In genomic region chr2:32864755-32865154, GRCm38 (mm10) we compare ENCODE assay signal across 9 mouse cellular contexts. TPM values are rescaled to one million over a fixed set of nuclear protein-coding genes. Genes with fewer than 3 reads are reported as not detected.
DNase-seq lines count a peak whose midpoint lies in the region; ATAC-seq and TF ChIP-seq lines count a peak whose summit lies in the region.
"Had no signal": no experiment of that assay in that cellular context is flagged by ENCODE, and none has a peak within 500 bp of the region (broad histone marks: within the 10 kb centered on the region; RNA-seq: fewer than 3 reads in every experiment).

No protein-coding gene starts in this region.

- H3K27ac ChIP-seq in heart, adult 2 months = no peak overlapping the region
- H3K27ac ChIP-seq in heart, embryonic 11.5 days (ENCODE audit: low read depth, low read length) = no peak overlapping the region
- H3K27ac ChIP-seq in midbrain, embryonic 11.5 days (ENCODE audit: low read depth, low read length) = no peak overlapping the region
- H3K27ac ChIP-seq in midbrain, embryonic 16.5 days (ENCODE audit: low read length) = no peak overlapping the region
- H3K27ac ChIP-seq: heart, embryonic 13.5 days had no signal

- TF ChIP-seq EP300 in heart, adult 2 months (IDR thresholded peaks at IDR 0.05; ENCODE audit: insufficient read depth, low read depth, low read length) = no peak

- peak; percentile 93 for TF ChIP-seq CTCF in heart, adult 2 months (IDR thresholded peaks at IDR 0.05)

- H3K4me3 ChIP-seq in heart, adult 2 months = no peak overlapping the region
- no peak overlapping the region for H3K4me3 ChIP-seq in heart, embryonic 11.5 days (ENCODE audit: low read depth, low read length)
- H3K4me3 ChIP-seq in midbrain, embryonic 11.5 days (ENCODE audit: low read depth, low read length) = no peak overlapping the region
- no peak overlapping the region for H3K4me3 ChIP-seq in midbrain, embryonic 16.5 days (ENCODE audit: low read depth, low read length)
- H3K4me3 ChIP-seq: heart, embryonic 13.5 days had no signal

- no peak for ATAC-seq in heart, embryonic 11.5 days (replicated peaks; ENCODE audit: insufficient number of reproducible peaks, low FRiP score, low TSS enrichment)
- no peak for ATAC-seq in midbrain, embryonic 11.5 days (ENCODE audit: low FRiP score)
- ATAC-seq in midbrain, embryonic 16.5 days = no peak

- H3K36me3 ChIP-seq in heart, adult 2 months (ENCODE audit: control insufficient read depth, insufficient read depth, low read length) = no peaks in the 10 kb centered on the region
- no peaks in the 10 kb centered on the region for H3K36me3 ChIP-seq in heart, embryonic 11.5 days (ENCODE audit: control insufficient read depth, insufficient read depth, low read length)
- H3K36me3 ChIP-seq in midbrain, embryonic 11.5 days (ENCODE audit: control insufficient read depth, insufficient read depth, low read length) = no peaks in the 10 kb centered on the region
- H3K36me3 ChIP-seq in midbrain, embryonic 16.5 days (ENCODE audit: control insufficient read depth, insufficient read depth, low read length) = no peaks in the 10 kb centered on the region
- H3K36me3 ChIP-seq: heart, embryonic 13.5 days had no signal

- TF ChIP-seq POLR2A in heart, adult 2 months (IDR thresholded peaks at IDR 0.05; ENCODE audit: insufficient read depth, low read depth, low read length) = no peak

- no peaks in the 10 kb centered on the region for H3K79me2 ChIP-seq in heart, adult 2 months (replicated peaks; ENCODE audit: control insufficient read depth, insufficient read depth, low read length)

- H3K9me3 ChIP-seq in heart, embryonic 11.5 days (replicated peaks; ENCODE audit: control insufficient read depth, low read length) = no peaks in the 10 kb centered on the region
- no peaks in the 10 kb centered on the region for H3K9me3 ChIP-seq in midbrain, embryonic 11.5 days (ENCODE audit: control insufficient read depth, low read length)
- no peaks in the 10 kb centered on the region for H3K9me3 ChIP-seq in midbrain, embryonic 16.5 days (replicated peaks; ENCODE audit: control insufficient read depth, low read length, poor library complexity, severe bottlenecking)
- H3K9me3 ChIP-seq: heart, embryonic 13.5 days had no signal

- no peak for DNase-seq in heart, adult 2 months
- peak; percentile 89 for DNase-seq in midbrain, embryonic 11.5 days (ENCODE audit: low spot score, missing footprints)
- peak; percentile 76 for DNase-seq in ZHBTc4 (ENCODE audit: low read depth, low spot score)
- peak; percentile 64 for DNase-seq in naive thymus-derived CD4-positive, alpha-beta T cell, adult 2 months (ENCODE audit: low read depth)
- no peak for DNase-seq in left cerebral cortex, postnatal 4 days
- DNase-seq in urinary bladder, postnatal 4 days (ENCODE audit: low spot score in 2 of 2) = no peak

- intact Hi-C loops in heart, adult 2 months (cut with DNase I) = loop anchor here (1.0 kb wide), 2 partner anchors 48 to 64 kb away; no protein-coding TSS in a partner anchor
- intact Hi-C loops in left cerebral cortex, postnatal 4 days (cut with DNase I) = loop anchor here (2.0 kb wide), 1 partner anchor 48 kb away; no protein-coding TSS in a partner anchor

- no peaks in the 10 kb centered on the region for H3K27me3 ChIP-seq in heart, adult 2 months (ENCODE audit: control insufficient read depth, insufficient read depth, low read length)
- H3K27me3 ChIP-seq in heart, embryonic 11.5 days (ENCODE audit: control insufficient read depth, insufficient read depth, low read length) = no peaks in the 10 kb centered on the region
- no peaks in the 10 kb centered on the region for H3K27me3 ChIP-seq in midbrain, embryonic 11.5 days (ENCODE audit: control insufficient read depth, insufficient read depth, low read length)
- no peaks in the 10 kb centered on the region for H3K27me3 ChIP-seq in midbrain, embryonic 16.5 days (ENCODE audit: control insufficient read depth, insufficient read depth, low read depth, low read length)
- H3K27me3 ChIP-seq: heart, embryonic 13.5 days had no signal

- no peak overlapping the region for H3K9ac ChIP-seq in heart, adult 2 months (ENCODE audit: low read depth, low read length)
- no peak overlapping the region for H3K9ac ChIP-seq in heart, embryonic 11.5 days (ENCODE audit: low read depth, low read length)
- no peak overlapping the region for H3K9ac ChIP-seq in midbrain, embryonic 11.5 days (ENCODE audit: low read length)
- no peak overlapping the region for H3K9ac ChIP-seq in midbrain, embryonic 16.5 days (ENCODE audit: low read depth, low read length)
- H3K9ac ChIP-seq: heart, embryonic 13.5 days had no signal

- no peak overlapping the region for H3K4me2 ChIP-seq in heart, embryonic 11.5 days
- no peak overlapping the region for H3K4me2 ChIP-seq in midbrain, embryonic 11.5 days
- no peak overlapping the region for H3K4me2 ChIP-seq in midbrain, embryonic 16.5 days (ENCODE audit: low read length)
- H3K4me2 ChIP-seq: heart, embryonic 13.5 days had no signal

- WGBS in heart, adult 2 months = 63% methylated on average over 2 of the region's 2 CpGs
- WGBS in heart, embryonic 11.5 days (ENCODE audit: insufficient replicate concordance) = 57% methylated on average over 2 of the region's 2 CpGs
- 57% methylated on average over 2 of the region's 2 CpGs for WGBS in midbrain, embryonic 11.5 days
- WGBS in midbrain, embryonic 16.5 days = 63% methylated on average over 2 of the region's 2 CpGs

- no peaks in the 10 kb centered on the region for H3K4me1 ChIP-seq in heart, adult 2 months (ENCODE audit: control insufficient read depth, insufficient read depth, low read length)
- peaks cover 12% of the 10 kb centered on the region for H3K4me1 ChIP-seq in heart, embryonic 11.5 days (ENCODE audit: control insufficient read depth, insufficient read depth, low read length)
- no peaks in the 10 kb centered on the region for H3K4me1 ChIP-seq in midbrain, embryonic 11.5 days (ENCODE audit: control insufficient read depth, insufficient read depth, low read length)
- H3K4me1 ChIP-seq in midbrain, embryonic 16.5 days (ENCODE audit: control insufficient read depth, insufficient read depth, low read length) = no peaks in the 10 kb centered on the region; the same call in 1 of the 2 replicates

RNA-seq across cellular contexts. Expression of gene Fam129b, which starts 11.2 kb away (rescaled TPM):
- total RNA-seq in heart, adult 2 months (2021) = 10 to 100 TPM; 19.5 to 20.0 TPM
- polyA plus RNA-seq in heart, adult 2 months (2012; rRNA removed) = 21.0 and 21.5 TPM in 2 replicates
- polyA plus RNA-seq in heart, embryonic 11.5 days (2014; fragmentation: Nextera tagmentation; extraction: Ambion mirVana) = 21.5 and 24.2 TPM in 2 replicates
- polyA plus RNA-seq in midbrain, embryonic 11.5 days (2014; fragmentation: Nextera tagmentation; extraction: Ambion mirVana) = 10.3 and 10.6 TPM in 2 replicates
- 25.3 and 27.4 TPM in 2 replicates for polyA plus RNA-seq in midbrain, embryonic 16.5 days (2015; fragmentation: Nextera tagmentation; extraction: Ambion mirVana)
- total RNA-seq in left cerebral cortex, postnatal 4 days (2021) = 10 to 100 TPM; 55.1 to 63.3 TPM

RNA-seq across cellular contexts. Expression of gene Stxbp1, which starts 17.7 kb away (rescaled TPM):
- total RNA-seq in heart, adult 2 months (2021) = 10 to 100 TPM in 1 of 2 experiments, 1 to 10 TPM in 1; 9.8 to 11.4 TPM
- 14.4 and 15.6 TPM in 2 replicates for polyA plus RNA-seq in heart, adult 2 months (2012; rRNA removed)
- 20.6 and 26.1 TPM in 2 replicates for polyA plus RNA-seq in heart, embryonic 11.5 days (2014; fragmentation: Nextera tagmentation; extraction: Ambion mirVana)
- polyA plus RNA-seq in midbrain, embryonic 11.5 days (2014; fragmentation: Nextera tagmentation; extraction: Ambion mirVana) = 51.4 and 53.8 TPM in 2 replicates
- polyA plus RNA-seq in midbrain, embryonic 16.5 days (2015; fragmentation: Nextera tagmentation; extraction: Ambion mirVana) = 340 and 389 TPM in 2 replicates
- total RNA-seq in left cerebral cortex, postnatal 4 days (2021) = 100 to 1,000 TPM; 557 to 578 TPM

Comparison
In these comparisons a context has a peak if more than half of its experiments do, and no peak if none do; other contexts are left out.
1. DNase-seq: peak in midbrain, embryonic 11.5 days (single experiment), ZHBTc4 (single experiment) and naive thymus-derived CD4-positive, alpha-beta T cell, adult 2 months (single experiment); none in heart, adult 2 months (0 of 2), left cerebral cortex, postnatal 4 days (single experiment) and urinary bladder, postnatal 4 days (0 of 2).